Mouse (Mus musculus): ENCODE measurements at regions not wholly inside any gene's neighbourhood (a gene's known extent, or its start where the extent isn't known, plus 50 kb on each side); places are given as distances from the start of the nearest gene placed in this dataset.

DNA sequence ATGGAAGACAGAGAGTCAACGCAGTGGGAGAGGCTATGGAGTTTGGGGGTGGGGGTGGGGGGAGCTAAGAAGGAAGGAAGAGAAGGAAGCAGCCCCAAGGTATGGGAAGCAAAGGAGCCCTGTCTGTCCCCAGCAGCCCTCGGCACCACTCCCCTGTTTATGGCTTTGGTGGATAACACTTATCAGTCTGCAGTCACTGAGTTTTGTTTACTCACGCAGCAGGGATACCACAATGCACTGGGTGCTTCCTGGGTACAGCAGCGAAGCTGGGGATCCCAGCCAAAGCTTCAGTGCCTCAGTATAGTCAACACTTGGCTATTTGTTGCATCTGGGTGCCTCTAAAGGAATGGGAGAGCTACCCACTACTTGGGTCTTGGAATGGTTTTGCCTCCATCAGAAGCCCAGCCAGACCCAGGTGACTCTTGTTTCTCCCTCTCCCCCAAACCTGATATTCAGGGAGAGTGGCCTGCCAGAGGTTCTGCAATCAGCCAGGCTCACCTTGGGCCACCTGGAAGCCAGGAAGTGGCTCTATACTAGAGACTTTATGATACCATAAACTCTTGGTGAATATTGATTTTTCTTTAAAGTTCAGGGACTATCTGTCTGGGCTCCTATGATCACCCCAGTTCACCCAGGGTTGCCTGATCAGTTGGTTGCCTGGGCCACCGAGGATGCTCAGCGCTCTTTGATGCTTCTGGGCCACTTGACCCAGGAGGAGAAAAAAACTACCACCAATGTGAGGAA is 74.5 kb upstream of the Dio3 start:
- Histone ChIP-seq H3K9ac (ENCODE audit: insufficient read depth, low read depth) (no peak overlapping the region), H3K4me2 (ENCODE audit: insufficient read depth, low read depth, poor library complexity, severe bottlenecking) (no peak overlapping the region), H3K27me3 (replicated peaks) (no peaks in the 10 kb centered on the region), H3K9me3 (replicated peaks; ENCODE audit: low read length) (peaks cover 83% of the 10 kb centered on the region), H3K79me2 (replicated peaks; ENCODE audit: control insufficient read depth, extremely low read depth, insufficient read depth, poor library complexity, severe bottlenecking) (no peaks in the 10 kb centered on the region), H3K4me3 (replicated peaks in 1 of 3; ENCODE audit: low read depth in 2 of 3, low read length in 2 of 3, poor library complexity in 1 of 3) (no peak overlapping the region), H3K36me3 (replicated peaks in 1 of 2; ENCODE audit: control insufficient read depth in 1 of 2, insufficient read depth in 1 of 2, low read length in 1 of 2) (no peaks in the 10 kb centered on the region), H3K4me1 (ENCODE audit: control insufficient read depth in 1 of 2, insufficient read depth in 2 of 2) (no peaks in the 10 kb centered on the region), H3K27ac (ENCODE audit: insufficient read depth, low read depth) (no peak overlapping the region)
- dilution Hi-C loops (cut with MboI; ENCODE audit: extremely low pct_ligation_motif_present, extremely low pct_unique_long_range_greater_than_20kb, low sequenced_read_pairs) (no loop called here), in situ Hi-C loops (cut with MboI; ENCODE audit: low pct_ligation_motif_present, low pct_unique_long_range_greater_than_20kb, low sequenced_read_pairs) (no loop called here)
- TF ChIP-seq ETS1 (conservative IDR thresholded peaks at IDR 0.05; ENCODE audit: low read depth, low read length): no peak
- DNase-seq (ENCODE audit: extremely low read depth): no peak

GRCm38 (mm10) chr12:110206271-110206670 is 72.6 kb upstream of the Dio3 start:
- peaks cover 78% of the 10 kb centered on the region for H3K9me3 ChIP-seq (replicated peaks; ENCODE audit: low read length)
- no peak overlapping the region for H3K27ac ChIP-seq (ENCODE audit: insufficient read depth, low read depth)
- no peak for TF ChIP-seq CTCF (conservative IDR thresholded peaks at IDR 0.05 in 1 of 2, IDR thresholded peaks at IDR 0.05 in 1 of 2; ENCODE audit: low read depth in 2 of 2, low read length in 2 of 2)
- no peak for TF ChIP-seq TBP (conservative IDR thresholded peaks at IDR 0.05; ENCODE audit: low read depth, low read length)
- no peak for TF ChIP-seq MXI1 (IDR thresholded peaks at IDR 0.05; ENCODE audit: low read depth, low read length)
- no peak for TF ChIP-seq ZNF384 (IDR thresholded peaks at IDR 0.05; ENCODE audit: low read depth, low read length)
- H3K4me2 ChIP-seq (ENCODE audit: insufficient read depth, low read depth, poor library complexity, severe bottlenecking): no peak overlapping the region
- no peaks in the 10 kb centered on the region for H3K4me1 ChIP-seq (ENCODE audit: control insufficient read depth in 1 of 2, insufficient read depth in 2 of 2)
- no peaks in the 10 kb centered on the region for H3K36me3 ChIP-seq (replicated peaks in 1 of 2; ENCODE audit: control insufficient read depth in 1 of 2, insufficient read depth in 1 of 2, low read length in 1 of 2)
- H3K9ac ChIP-seq (ENCODE audit: insufficient read depth, low read depth): no peak overlapping the region
- no peak for DNase-seq (ENCODE audit: extremely low read depth)
- no peak overlapping the region for H3K4me3 ChIP-seq (replicated peaks in 1 of 3; ENCODE audit: low read depth in 2 of 3, low read length in 2 of 3, poor library complexity in 1 of 3)
- H3K79me2 ChIP-seq (replicated peaks; ENCODE audit: control insufficient read depth, extremely low read depth, insufficient read depth, poor library complexity, severe bottlenecking): no peaks in the 10 kb centered on the region
- dilution Hi-C loops (cut with MboI; ENCODE audit: extremely low pct_ligation_motif_present, extremely low pct_unique_long_range_greater_than_20kb, low sequenced_read_pairs): no loop called here
- in situ Hi-C loops (cut with MboI; ENCODE audit: low pct_ligation_motif_present, low pct_unique_long_range_greater_than_20kb, low sequenced_read_pairs): no loop called here
- no peaks in the 10 kb centered on the region for H3K27me3 ChIP-seq (replicated peaks)

- Histone ChIP-seq H3K9me3 (replicated peaks; ENCODE audit: low read length) (peaks cover 73% of the 10 kb centered on the region), H3K36me3 (replicated peaks in 1 of 2; ENCODE audit: control insufficient read depth in 1 of 2, insufficient read depth in 1 of 2, low read length in 1 of 2) (no peaks in the 10 kb centered on the region), H3K27me3 (replicated peaks) (no peaks in the 10 kb centered on the region), H3K4me2 (ENCODE audit: insufficient read depth, low read depth, poor library complexity, severe bottlenecking) (no peak overlapping the region), H3K9ac (ENCODE audit: insufficient read depth, low read depth) (no peak overlapping the region), H3K27ac (ENCODE audit: insufficient read depth, low read depth) (no peak overlapping the region), H3K4me3 (replicated peaks in 1 of 3; ENCODE audit: low read depth in 2 of 3, low read length in 2 of 3, poor library complexity in 1 of 3) (no peak overlapping the region), H3K79me2 (replicated peaks; ENCODE audit: control insufficient read depth, extremely low read depth, insufficient read depth, poor library complexity, severe bottlenecking) (no peaks in the 10 kb centered on the region), H3K4me1 (ENCODE audit: control insufficient read depth in 1 of 2, insufficient read depth in 2 of 2) (no peaks in the 10 kb centered on the region)
- dilution Hi-C loops (cut with MboI; ENCODE audit: extremely low pct_ligation_motif_present, extremely low pct_unique_long_range_greater_than_20kb, low sequenced_read_pairs) (no loop called here), in situ Hi-C loops (cut with MboI; ENCODE audit: low pct_ligation_motif_present, low pct_unique_long_range_greater_than_20kb, low sequenced_read_pairs) (no loop called here)
- no peak for TF ChIP-seq ZC3H11A (IDR thresholded peaks at IDR 0.05; ENCODE audit: low read depth, low read length)
- TF ChIP-seq MAFK (IDR thresholded peaks at IDR 0.05; ENCODE audit: insufficient replicate concordance, low read length): no peak
- TF ChIP-seq CHD2 (IDR thresholded peaks at IDR 0.05; ENCODE audit: low read length): no peak
- TF ChIP-seq NRF1 (IDR thresholded peaks at IDR 0.05; ENCODE audit: low read depth, low read length): no peak
- no peak for DNase-seq (ENCODE audit: extremely low read depth)
Measured at GRCm38 (mm10) chr12:110206812-110207211, 72.1 kb upstream of the Dio3 start.

Data from CH12.LX (cell line).